Mouse (Mus musculus): ENCODE data around the gene Pkn3.

DNA sequence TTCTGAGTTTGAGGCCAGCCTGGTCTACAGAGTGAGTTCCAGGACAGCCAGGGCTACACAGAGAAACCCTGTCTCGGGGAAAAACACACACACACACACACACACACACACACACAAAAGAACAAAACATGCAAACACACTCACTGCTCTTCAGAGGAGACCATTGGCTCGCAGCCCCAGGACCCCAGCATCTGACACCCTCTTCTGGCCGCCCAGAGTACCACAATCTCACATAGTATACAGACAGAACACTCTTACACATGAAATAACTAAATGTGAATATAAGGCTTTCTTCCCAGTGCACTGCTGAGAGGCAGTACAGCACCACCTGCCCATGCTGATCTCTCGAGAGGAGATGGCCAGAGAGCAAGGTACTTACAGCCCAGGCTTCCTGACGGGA is 32.9 kb upstream of the Pkn3 start:
- TF ChIP-seq CTCF (IDR thresholded peaks at IDR 0.05; ENCODE audit: borderline replicate concordance, control insufficient read depth, extremely low read depth, insufficient read depth, low read length, poor library complexity) (no peak), POLR2A (IDR thresholded peaks at IDR 0.05; ENCODE audit: control insufficient read depth, extremely low read depth, insufficient read depth, low read length, poor library complexity) (no peak)

All from thymus, adult 2 months (tissue).